Mouse (Mus musculus) liver, embryonic 14.5 days (tissue): ENCODE results near the gene Nacad. TPM values are rescaled to one million over a fixed set of nuclear protein-coding genes. Genes with fewer than 3 reads are reported as not detected.
A peak's percentile ranks its signal among the peaks of the same experiment; 100 is the strongest.

Experiments used
- ATAC-seq: fragments of 200-750 bp; cut with Nextera tagmentation; 2 replicates; pipeline ENCODE4 v1.8.0; 2017; ENCODE audit warnings: moderate number of reproducible peaks, mild to moderate bottlenecking, moderate library complexity; ENCODE audit not compliant: insufficient read depth
- DNase-seq, 3 experiments: peaks; one replicate each; pipeline ENCODE4 v3.0.0-alpha.2; 2012 to 2013; ENCODE audit warnings: low read depth in 3 of 3, low spot score in 3 of 3
- H3K27ac ChIP-seq: fragments of 300-500 bp; sonication (generic); 2 replicates; pipeline ENCODE4 v1.5.1; 2014; ENCODE audit warnings: moderate library complexity, mild to moderate bottlenecking, control low read depth, inconsistent platforms
- H3K27me3 ChIP-seq: fragments of 300-500 bp; sonication (generic); 2 replicates; pipeline ENCODE4 v1.6.1; 2014; ENCODE audit warnings: mild to moderate bottlenecking, low read length, moderate library complexity; ENCODE audit not compliant: control insufficient read depth, insufficient read depth
- H3K36me3 ChIP-seq: fragments of 300-500 bp; sonication (generic); replicated peaks from 2 replicates; pipeline ENCODE4 v1.6.1; 2014; ENCODE audit warnings: low read depth; ENCODE audit not compliant: control insufficient read depth, insufficient read depth
- H3K4me1 ChIP-seq, 2 experiments: fragments of 200-500 bp in 1 of 2; fragments of 300-500 bp in 1 of 2; sonication (generic) in 1 of 2; replicated peaks; 2 replicates each; pipeline ENCODE4 v1.6.1; 2012 to 2014; ENCODE audit warnings: antibody characterized with exemption in 1 of 2, inconsistent platforms in 1 of 2, low read length in 1 of 2; ENCODE audit not compliant: control insufficient read depth in 2 of 2, insufficient read depth in 2 of 2
- H3K4me2 ChIP-seq: fragments of 300-500 bp; sonication (generic); 2 replicates; pipeline ENCODE4 v1.6.1; 2014; ENCODE audit warnings: low read depth, mild to moderate bottlenecking, control low read depth, moderate library complexity
- H3K4me3 ChIP-seq, 2 experiments: fragments of 200-500 bp in 1 of 2; fragments of 300-500 bp in 1 of 2; sonication (generic) in 1 of 2; 2 replicates each; pipeline ENCODE4 v1.5.1; 2012 to 2014; ENCODE audit warnings: low read depth in 2 of 2, low read length in 2 of 2, mild to moderate bottlenecking in 2 of 2, control low read depth in 1 of 2, inconsistent platforms in 1 of 2, moderate library complexity in 1 of 2; ENCODE audit not compliant: insufficient read depth in 1 of 2
- H3K9ac ChIP-seq: fragments of 300-500 bp; sonication (generic); replicated peaks from 2 replicates; pipeline ENCODE4 v1.6.1; 2014; ENCODE audit warnings: mild to moderate bottlenecking, control low read depth, moderate library complexity
- H3K9me3 ChIP-seq: fragments of 300-500 bp; sonication (generic); 2 replicates; pipeline ENCODE4 v1.6.1; 2016; ENCODE audit warnings: low read length, mixed read lengths; ENCODE audit not compliant: control insufficient read depth
- CTCF ChIP-seq: IDR thresholded peaks from 2 replicates; pipeline ENCODE4 v1.5.1; 2016; ENCODE audit warnings: antibody characterized with exemption, low read depth, control low read depth
- EP300 ChIP-seq: IDR thresholded peaks from 2 replicates; pipeline ENCODE4 v1.6.1; 2016; ENCODE audit warnings: antibody characterized with exemption, low read depth
- WGBS: fragments of 180-500 bp; shearing (Covaris S2); extraction: QIAGEN DNeasy Blood & Tissue Kit; methylation state at CpG from one replicate; pipeline ENCODE4 v1.1.7; 2014; ENCODE audit not compliant: insufficient replicate concordance; 5-methylcytosine and 5-hydroxymethylcytosine counted together
- polyA plus RNA-seq, 2 experiments: library from polyadenylated mRNA; depleted of rRNA in 1 of 2; stranded (reverse) in 1 of 2; unstranded in 1 of 2; fragments of >200 nt; fragmentation: Nextera tagmentation in 1 of 2; extraction: Ambion mirVana in 1 of 2; gene quantifications; 2 replicates each; pipeline versions ENCODE4 v1.2.1 to v1.2.3; 2012 to 2014

Nacad gene
- polyA plus RNA-seq, 2 experiments: 4.0 to 6.2 TPM

GRCm38 (mm10) chr11:6580065-6580750 is 25.6 kb downstream of the Nacad start:
- TF ChIP-seq CTCF (no peak), EP300 (no peak)
- Histone ChIP-seq H3K27me3 (no peaks in the 10 kb centered on the region), H3K36me3 (peaks cover 5% of the 10 kb centered on the region), H3K9ac (no peak overlapping the region), H3K27ac (no peak overlapping the region), H3K4me1 (peaks cover 0 to under 1% of the 10 kb centered on the region in 2 experiments; a peak in 1 of 4 replicates), H3K4me2 (no peak overlapping the region), H3K4me3 (no peak overlapping the region), H3K9me3 (no peaks in the 10 kb centered on the region)
- 92% methylated on average over 4 of the region's 4 CpGs for WGBS
- ATAC-seq (no peak), DNase-seq (no peak)

- 89% methylated on average over 7 of the region's 7 CpGs for WGBS
Observed at GRCm38 (mm10) chr11:6579361-6579760, 26.5 kb downstream of the Nacad start.

GRCm38 (mm10) chr11:6576151-6576550 is 29.7 kb downstream of the Nacad start:
- H3K9me3 ChIP-seq: no peaks in the 10 kb centered on the region
- H3K27me3 ChIP-seq: no peaks in the 10 kb centered on the region
- H3K36me3 ChIP-seq: peaks cover 11% of the 10 kb centered on the region
- WGBS: 73% methylated on average over 3 of the region's 3 CpGs
- no peak overlapping the region for H3K4me2 ChIP-seq
- no peak overlapping the region for H3K4me3 ChIP-seq
- no peak overlapping the region for H3K9ac ChIP-seq
- no peak for DNase-seq
- TF ChIP-seq CTCF (no peak), EP300 (no peak)
- no peak overlapping the region for H3K27ac ChIP-seq
- ATAC-seq: no peak
- H3K4me1 ChIP-seq: no peaks in the 10 kb centered on the region

More at GRCm38 (mm10) chr11:6579361-6579760, 26.5 kb downstream of the Nacad start:
- H3K36me3 ChIP-seq: peaks cover 3% of the 10 kb centered on the region; the same call in 1 of the 2 replicates
- no peaks in the 10 kb centered on the region for H3K9me3 ChIP-seq
- no peak for TF ChIP-seq CTCF
- TF ChIP-seq EP300: no peak
- no peak overlapping the region for H3K4me3 ChIP-seq
- no peak overlapping the region for H3K27ac ChIP-seq
- ATAC-seq (no peak), DNase-seq (no peak)
- no peaks in the 10 kb centered on the region for H3K27me3 ChIP-seq
- no peak overlapping the region for H3K4me2 ChIP-seq
- no peaks in the 10 kb centered on the region for H3K4me1 ChIP-seq
- H3K9ac ChIP-seq: no peak overlapping the region

GRCm38 (mm10) chr11:6569410-6569777 is 36.5 kb downstream of the Nacad start:
- ATAC-seq (no peak), DNase-seq (no peak)
- H3K4me3 ChIP-seq: no peak overlapping the region
- H3K36me3 ChIP-seq: peaks cover 9% of the 10 kb centered on the region
- H3K4me2 ChIP-seq: no peak overlapping the region
- H3K9me3 ChIP-seq: no peaks in the 10 kb centered on the region
- no peak for TF ChIP-seq EP300
- TF ChIP-seq CTCF: no peak
- no peaks in the 10 kb centered on the region for H3K27me3 ChIP-seq
- no peak overlapping the region for H3K27ac ChIP-seq
- 48% methylated on average over 3 of the region's 3 CpGs for WGBS
- H3K4me1 ChIP-seq: peaks cover 6 to 17% of the 10 kb centered on the region in 2 experiments
- no peak overlapping the region for H3K9ac ChIP-seq

GRCm38 (mm10) chr11:6568584-6569409 is 37.1 kb downstream of the Nacad start:
- DNase-seq: no peak
- no peaks in the 10 kb centered on the region for H3K27me3 ChIP-seq
- H3K27ac ChIP-seq: no peak overlapping the region; the same call in 1 of the 2 replicates
- H3K36me3 ChIP-seq: peaks cover 9% of the 10 kb centered on the region
- ATAC-seq: peak; percentile 36; the same call in 1 of the 2 replicates
- TF ChIP-seq CTCF (peak; percentile 28; the same call in 1 of the 2 replicates), EP300 (no peak)
- H3K4me2 ChIP-seq: no peak overlapping the region
- no peak overlapping the region for H3K9ac ChIP-seq
- WGBS: 38% methylated on average over 11 of the region's 11 CpGs
- peaks cover 6 to 17% of the 10 kb centered on the region in 2 experiments for H3K4me1 ChIP-seq
- H3K9me3 ChIP-seq: no peaks in the 10 kb centered on the region
- H3K4me3 ChIP-seq: no peak overlapping the region
